Mouse (Mus musculus) kidney, postnatal 0 days (tissue): ENCODE results near the gene Rpp40. TPM values are rescaled to one million over a fixed set of nuclear protein-coding genes. Genes with fewer than 3 reads are reported as not detected.

Source experiments
- ATAC-seq: fragments of 200-750 bp; cut with Nextera tagmentation; replicated peaks from 2 replicates; pipeline ENCODE4 v1.8.0; 2017; ENCODE audit warnings: low read depth, moderate number of reproducible peaks, moderate TSS enrichment, moderate library complexity; ENCODE audit not compliant: low FRiP score
- DNase-seq: peaks from one replicate; pipeline ENCODE4 v3.0.0-alpha.2; 2016; ENCODE audit warnings: low spot score
- H3K27ac ChIP-seq: fragments of 300-500 bp; sonication (generic); 2 replicates; pipeline ENCODE4 v1.5.1; 2014; ENCODE audit warnings: mild to moderate bottlenecking
- H3K27me3 ChIP-seq: fragments of 300-500 bp; sonication (generic); 2 replicates; pipeline ENCODE4 v1.6.1; 2014; ENCODE audit warnings: low read length, mixed read lengths; ENCODE audit not compliant: insufficient read depth
- H3K36me3 ChIP-seq: fragments of 300-500 bp; sonication (generic); 2 replicates; pipeline ENCODE4 v1.6.1; 2014; ENCODE audit warnings: low read length, mixed read lengths; ENCODE audit not compliant: insufficient read depth
- H3K4me1 ChIP-seq: fragments of 300-500 bp; sonication (generic); replicated peaks from 2 replicates; pipeline ENCODE4 v1.6.1; 2014; ENCODE audit warnings: antibody characterized with exemption, low read length, mixed read lengths; ENCODE audit not compliant: insufficient read depth
- H3K4me2 ChIP-seq: fragments of 300-500 bp; sonication (generic); 2 replicates; pipeline ENCODE4 v1.6.1; 2014; ENCODE audit warnings: mild to moderate bottlenecking, low read length, moderate library complexity, mixed read lengths
- H3K4me3 ChIP-seq: fragments of 300-500 bp; sonication (generic); replicated peaks from 2 replicates; pipeline ENCODE4 v1.5.1; 2014; ENCODE audit warnings: low read depth, low read length
- H3K9ac ChIP-seq: fragments of 300-500 bp; sonication (generic); 2 replicates; pipeline ENCODE4 v1.6.1; 2014; ENCODE audit warnings: low read depth, low read length
- H3K9me3 ChIP-seq: fragments of 300-500 bp; sonication (generic); replicated peaks from 2 replicates; pipeline ENCODE4 v1.6.1; 2016; ENCODE audit warnings: low read length, inconsistent platforms, mixed read lengths
- CTCF ChIP-seq: IDR thresholded peaks from 2 replicates; pipeline ENCODE4 v1.5.1; 2016; ENCODE audit warnings: antibody characterized with exemption, low read depth, mild to moderate bottlenecking, moderate library complexity
- WGBS: fragments of 180-500 bp; shearing (Covaris S2); extraction: QIAGEN DNeasy Blood & Tissue Kit; methylation state at CpG from one replicate; pipeline ENCODE4 v1.1.7; 2014; 5-methylcytosine and 5-hydroxymethylcytosine counted together
- polyA plus RNA-seq: library from polyadenylated mRNA; unstranded; fragments of >200 nt; fragmentation: Nextera tagmentation; extraction: Ambion mirVana; gene quantifications from 2 replicates; pipeline ENCODE4 v1.2.1, GENCODE M21; 2015

Gene Rpp40
- polyA plus RNA-seq, 1 experiment from 2014 or later, result 13.6 TPM

DNA sequence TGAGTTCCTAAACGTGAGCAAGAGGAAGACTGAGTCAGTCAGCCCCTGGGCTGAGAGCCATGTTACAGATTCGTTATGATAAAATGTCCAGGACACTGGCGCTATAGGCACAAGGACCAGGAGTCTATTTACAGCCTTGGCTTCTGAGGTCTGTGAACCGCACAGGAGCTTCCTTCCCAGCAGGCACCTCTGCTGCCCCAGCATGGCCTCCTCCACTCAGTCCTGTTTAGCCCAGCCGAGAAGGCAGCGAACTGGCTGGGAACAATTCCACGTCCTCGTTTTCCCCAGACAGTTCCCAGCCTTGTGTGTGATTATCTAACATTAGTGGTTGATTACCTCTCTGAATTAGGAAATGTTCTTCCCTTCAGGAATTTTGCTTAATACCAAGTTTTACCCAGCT, 45.2 kb downstream of the Rpp40 start:
- Histone ChIP-seq H3K9me3 (no peaks in the 10 kb centered on the region), H3K36me3 (peaks cover 4% of the 10 kb centered on the region; the same call in 1 of the 2 replicates), H3K4me3 (no peak overlapping the region), H3K4me2 (no peak overlapping the region), H3K9ac (no peak overlapping the region), H3K27ac (no peak overlapping the region), H3K4me1 (no peaks in the 10 kb centered on the region), H3K27me3 (no peaks in the 10 kb centered on the region)
- 74% methylated on average over 8 of the region's 8 CpGs for WGBS
- no peak for TF ChIP-seq CTCF
- ATAC-seq (no peak), DNase-seq (no peak)

DNA sequence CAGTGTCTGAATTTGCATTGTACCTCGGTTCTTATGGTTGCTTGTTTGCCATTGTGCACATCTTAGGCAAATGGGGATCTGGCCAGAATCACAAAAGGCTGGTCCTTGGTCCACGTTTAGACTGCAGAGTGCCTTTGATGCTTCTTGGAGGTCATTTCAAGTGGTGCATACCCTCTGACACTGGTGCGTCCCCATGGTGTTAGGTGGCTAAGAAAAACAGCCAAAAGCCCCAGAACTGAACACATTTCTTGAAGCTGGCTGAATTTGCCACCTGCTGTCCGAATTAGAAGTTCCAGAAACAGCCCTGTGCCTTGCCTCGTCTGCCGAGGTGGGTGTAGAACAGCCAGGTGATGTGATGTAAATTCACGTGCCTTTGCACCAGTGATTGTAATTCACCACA, 48.7 kb downstream of the Rpp40 start:
- 70% methylated on average over 7 of the region's 7 CpGs for WGBS
- no peaks in the 10 kb centered on the region for H3K9me3 ChIP-seq
- TF ChIP-seq CTCF, result no peak

DNA sequence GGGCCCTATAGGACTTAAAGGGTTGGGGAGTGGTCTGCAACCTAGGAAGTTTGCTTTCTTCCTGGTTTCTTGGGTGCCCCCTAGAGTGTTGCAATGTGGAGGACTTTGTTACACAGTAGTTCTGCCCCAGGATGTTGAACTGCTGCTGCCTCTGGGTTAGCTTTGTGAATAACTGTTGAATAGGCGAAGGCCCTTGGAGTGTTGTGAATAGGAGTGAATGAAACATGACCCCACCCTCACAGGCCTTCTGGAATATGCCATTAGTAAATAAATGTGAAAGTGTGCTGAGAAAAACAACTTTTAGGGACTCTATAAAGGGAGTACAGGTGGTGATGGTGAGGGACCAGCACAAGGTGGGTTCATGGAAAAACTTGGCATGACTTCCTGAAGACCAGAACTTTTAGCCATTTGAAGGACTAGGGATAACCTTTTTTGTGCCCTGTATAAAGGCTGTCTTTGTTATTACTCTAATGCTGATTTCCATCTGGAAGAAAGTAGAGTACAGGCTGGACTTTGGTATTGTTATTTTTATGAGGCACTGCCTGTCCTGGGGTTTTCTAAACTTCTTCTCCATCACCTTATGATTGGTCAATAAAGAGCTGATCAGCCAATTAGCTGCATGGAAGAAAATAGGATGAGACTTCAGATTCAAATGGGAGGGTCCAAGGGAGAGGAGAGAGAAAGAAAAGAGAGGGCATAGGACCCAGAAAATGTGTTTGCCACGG, 53.1 kb downstream of the Rpp40 start:
- no peak for TF ChIP-seq CTCF
- H3K4me3 ChIP-seq, result no peak overlapping the region
- H3K4me1 ChIP-seq, result no peaks in the 10 kb centered on the region
- WGBS, result 89% methylated on average over 2 of the region's 2 CpGs
- ATAC-seq (no peak), DNase-seq (no peak)
- no peaks in the 10 kb centered on the region for H3K36me3 ChIP-seq
- no peak overlapping the region for H3K9ac ChIP-seq
- no peak overlapping the region for H3K4me2 ChIP-seq
- no peak overlapping the region for H3K27ac ChIP-seq
- H3K9me3 ChIP-seq, result no peaks in the 10 kb centered on the region
- no peaks in the 10 kb centered on the region for H3K27me3 ChIP-seq

More for the DNA sequence above, 48.7 kb downstream of the Rpp40 start:
- H3K27me3 ChIP-seq, result no peaks in the 10 kb centered on the region
- H3K4me1 ChIP-seq, result no peaks in the 10 kb centered on the region
- ATAC-seq (no peak), DNase-seq (no peak)
- H3K9ac ChIP-seq, result no peak overlapping the region
- 0 out of 2 replicates have a peak, but pooled peaks cover 2% of the 10 kb centered on the region for H3K36me3 ChIP-seq
- H3K4me2 ChIP-seq, result no peak overlapping the region
- H3K4me3 ChIP-seq, result no peak overlapping the region
- H3K27ac ChIP-seq, result no peak overlapping the region

DNA sequence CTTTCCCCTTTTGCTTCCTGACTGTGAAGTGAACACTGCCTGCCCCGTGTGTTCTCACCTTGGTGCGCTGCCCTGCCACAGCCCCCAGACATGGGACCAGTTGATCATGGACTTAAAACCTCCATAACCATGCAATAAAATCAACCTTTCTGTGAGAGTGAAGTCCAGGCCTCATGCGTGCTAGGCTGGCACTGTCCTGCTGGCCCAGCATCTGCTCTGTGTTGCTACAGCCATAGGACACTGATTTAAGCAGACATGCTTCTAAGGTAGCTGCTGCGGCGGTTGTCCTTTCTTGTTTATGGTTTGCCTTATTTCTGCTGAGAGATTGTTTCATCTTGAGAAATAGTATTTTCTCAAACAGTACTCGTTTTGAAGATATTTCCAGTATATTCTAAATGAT, 54.6 kb downstream of the Rpp40 start:
- no peak overlapping the region for H3K4me2 ChIP-seq
- H3K9ac ChIP-seq, result no peak overlapping the region
- H3K36me3 ChIP-seq, result no peaks in the 10 kb centered on the region
- no peaks in the 10 kb centered on the region for H3K9me3 ChIP-seq
- TF ChIP-seq CTCF, result no peak
- ATAC-seq (no peak), DNase-seq (no peak)
- 93% methylated on average over 6 of the region's 6 CpGs for WGBS
- no peaks in the 10 kb centered on the region for H3K4me1 ChIP-seq
- H3K27ac ChIP-seq, result no peak overlapping the region
- no peak overlapping the region for H3K4me3 ChIP-seq
- H3K27me3 ChIP-seq, result no peaks in the 10 kb centered on the region

DNA sequence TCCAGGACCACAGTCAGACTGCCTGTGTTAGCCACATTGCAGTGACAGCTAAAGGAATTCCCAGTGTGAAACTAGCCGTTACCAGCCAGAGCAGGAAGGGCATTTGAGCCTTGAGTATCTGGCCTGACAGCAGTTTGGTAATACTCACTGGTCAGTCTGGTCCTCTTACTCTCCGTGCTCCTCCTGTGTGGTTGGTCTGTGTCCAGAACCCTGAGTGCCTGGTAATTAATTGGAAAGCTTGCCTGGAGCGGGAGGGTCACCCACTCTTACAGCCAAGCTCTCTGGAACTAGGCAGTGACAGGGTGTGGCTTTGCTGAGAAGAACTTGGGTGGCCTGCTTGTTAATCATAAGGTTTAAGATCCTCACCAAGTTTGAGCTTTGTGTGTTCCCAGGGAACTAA, 57.5 kb downstream of the Rpp40 start:
- no peak for TF ChIP-seq CTCF
- H3K4me2 ChIP-seq, result no peak overlapping the region
- H3K4me1 ChIP-seq, result no peaks in the 10 kb centered on the region
- WGBS, result 54% methylated on average over 3 of the region's 3 CpGs
- H3K27me3 ChIP-seq, result no peaks in the 10 kb centered on the region
- no peak overlapping the region for H3K9ac ChIP-seq
- no peak overlapping the region for H3K4me3 ChIP-seq
- no peaks in the 10 kb centered on the region for H3K9me3 ChIP-seq
- no peaks in the 10 kb centered on the region for H3K36me3 ChIP-seq
- ATAC-seq (peak; percentile 57), DNase-seq (peak; percentile 42)
- H3K27ac ChIP-seq, result no peak overlapping the region

DNA sequence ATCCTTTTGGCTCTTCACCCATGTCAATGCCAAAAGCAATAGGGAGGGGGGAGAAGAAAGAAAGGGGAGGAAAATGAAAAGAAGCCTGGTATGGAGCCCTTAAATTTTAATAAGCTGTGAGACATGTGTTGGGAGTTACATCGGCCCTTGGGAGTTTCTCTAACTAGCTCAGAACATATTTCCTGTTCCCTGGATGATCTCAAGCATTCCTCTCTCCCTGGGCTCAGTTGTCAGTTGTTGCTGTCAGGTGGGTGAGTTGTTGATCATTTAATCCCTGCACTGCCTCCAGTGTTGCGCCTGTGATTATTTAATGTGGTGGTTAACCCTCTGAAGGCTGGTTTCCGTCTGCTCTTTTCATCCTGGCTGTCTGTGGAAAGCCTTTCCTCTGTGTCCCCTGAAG, 60.9 kb downstream of the Rpp40 start:
- H3K27me3 ChIP-seq, result no peaks in the 10 kb centered on the region
- H3K4me3 ChIP-seq, result no peak overlapping the region
- WGBS, result 55% methylated on average over 3 of the region's 3 CpGs
- H3K9ac ChIP-seq, result no peak overlapping the region
- ATAC-seq (no peak), DNase-seq (no peak)
- no peaks in the 10 kb centered on the region for H3K36me3 ChIP-seq
- H3K27ac ChIP-seq, result no peak overlapping the region
- TF ChIP-seq CTCF, result no peak
- no peak overlapping the region for H3K4me2 ChIP-seq
- H3K4me1 ChIP-seq, result no peaks in the 10 kb centered on the region
- no peaks in the 10 kb centered on the region for H3K9me3 ChIP-seq

Other genes with a start within 250 kb of the Rpp40 start
- gene Cdyl, start 246.5 kb downstream of the Rpp40 start, polyA plus RNA-seq, result 7.8 and 10.2 TPM in 2 replicates
- gene Ppp1r3g, start 52.5 kb upstream of the Rpp40 start, polyA plus RNA-seq, result 0.13 and 0.29 TPM in 2 replicates
- gene Fars2, start 211.1 kb upstream of the Rpp40 start, polyA plus RNA-seq, result 47.0 and 54.7 TPM in 2 replicates
- 34.6 and 36.0 TPM in 2 replicates for gene Lyrm4, start 211.2 kb upstream of the Rpp40 start, polyA plus RNA-seq